Mouse (Mus musculus) stomach, postnatal 0 days (tissue): ENCODE measurements around the gene Acoxl. TPM values are rescaled to one million over a fixed set of nuclear protein-coding genes. Genes with fewer than 3 reads are reported as not detected.
A peak's percentile ranks its signal among the peaks of the same experiment; 100 is the strongest.

Experiments used
- ATAC-seq: fragments of 200-750 bp; cut with Nextera tagmentation; 2 replicates; pipeline ENCODE4 v1.8.0; 2017; ENCODE audit not compliant: low FRiP score, low TSS enrichment
- DNase-seq: peaks from one replicate; pipeline ENCODE4 v3.0.0-alpha.2; 2016; ENCODE audit warnings: low spot score
- H3K27ac ChIP-seq: fragments of 300-500 bp; sonication (generic); replicated peaks from 2 replicates; pipeline ENCODE4 v1.5.1; 2014; ENCODE audit warnings: mild to moderate bottlenecking, control low read depth
- H3K27me3 ChIP-seq: fragments of 300-500 bp; sonication (generic); 2 replicates; pipeline ENCODE4 v1.6.1; 2014; ENCODE audit warnings: low read length; ENCODE audit not compliant: control insufficient read depth, insufficient read depth
- H3K36me3 ChIP-seq: fragments of 300-500 bp; sonication (generic); 2 replicates; pipeline ENCODE4 v1.6.1; 2014; ENCODE audit warnings: low read length, mixed read lengths; ENCODE audit not compliant: control insufficient read depth, insufficient read depth
- H3K4me1 ChIP-seq: fragments of 300-500 bp; sonication (generic); replicated peaks from 2 replicates; pipeline ENCODE4 v1.6.1; 2014; ENCODE audit warnings: antibody characterized with exemption; ENCODE audit not compliant: control insufficient read depth, insufficient read depth
- H3K4me2 ChIP-seq: fragments of 300-500 bp; sonication (generic); replicated peaks from 2 replicates; pipeline ENCODE4 v1.6.1; 2014; ENCODE audit warnings: low read depth, mild to moderate bottlenecking, control low read depth, moderate library complexity
- H3K4me3 ChIP-seq: fragments of 300-500 bp; sonication (generic); 2 replicates; pipeline ENCODE4 v1.5.1; 2014; ENCODE audit warnings: low read depth, low read length, control low read depth
- H3K9ac ChIP-seq: fragments of 300-500 bp; sonication (generic); 2 replicates; pipeline ENCODE4 v1.6.1; 2014; ENCODE audit warnings: mild to moderate bottlenecking, low read length, control low read depth, mixed read lengths
- H3K9me3 ChIP-seq: fragments of 300-500 bp; sonication (generic); 2 replicates; pipeline ENCODE4 v1.6.1; 2016; ENCODE audit warnings: low read length; ENCODE audit not compliant: control insufficient read depth
- CTCF ChIP-seq: IDR thresholded peaks from 2 replicates; pipeline ENCODE4 v1.5.1; 2016; ENCODE audit warnings: antibody characterized with exemption, low read depth, mild to moderate bottlenecking, moderate library complexity
- EP300 ChIP-seq: optimal IDR thresholded peaks from 2 replicates; pipeline ENCODE3; 2016; ENCODE audit warnings: antibody characterized with exemption
- WGBS: fragments of 180-500 bp; shearing (Covaris S2); extraction: QIAGEN DNeasy Blood & Tissue Kit; methylation state at CpG from one replicate; pipeline ENCODE4 v1.1.7; 2014; 5-methylcytosine and 5-hydroxymethylcytosine counted together
- polyA plus RNA-seq: library from polyadenylated mRNA; unstranded; fragments of >200 nt; fragmentation: Nextera tagmentation; extraction: Ambion mirVana; gene quantifications from 2 replicates; pipeline ENCODE4 v1.2.1, GENCODE M21; 2015

Acoxl gene
- polyA plus RNA-seq, 1 experiment from 2014 or later, result 0.17 TPM

DNA sequence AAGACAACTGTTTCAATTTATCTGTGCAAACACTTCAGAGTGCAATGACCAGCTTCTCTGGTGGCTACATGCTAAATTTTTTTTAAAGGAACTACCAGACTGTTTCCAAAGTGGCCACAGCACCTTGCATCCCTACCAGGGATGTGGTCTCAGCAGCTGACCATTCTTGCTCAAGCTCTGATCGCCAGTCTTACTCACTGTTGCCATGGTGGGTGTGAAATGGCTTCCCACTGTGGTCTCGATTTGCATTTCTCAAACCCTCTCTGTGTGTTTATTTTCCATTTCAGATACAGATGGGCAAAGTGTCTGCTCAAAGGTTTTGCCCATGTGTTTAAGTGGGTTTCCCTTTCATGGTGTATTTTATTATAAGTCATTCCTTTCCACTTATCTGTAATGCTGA lies 230.3 kb downstream of the Acoxl start:
- WGBS, result 61% methylated on average over 2 of the region's 2 CpGs

DNA sequence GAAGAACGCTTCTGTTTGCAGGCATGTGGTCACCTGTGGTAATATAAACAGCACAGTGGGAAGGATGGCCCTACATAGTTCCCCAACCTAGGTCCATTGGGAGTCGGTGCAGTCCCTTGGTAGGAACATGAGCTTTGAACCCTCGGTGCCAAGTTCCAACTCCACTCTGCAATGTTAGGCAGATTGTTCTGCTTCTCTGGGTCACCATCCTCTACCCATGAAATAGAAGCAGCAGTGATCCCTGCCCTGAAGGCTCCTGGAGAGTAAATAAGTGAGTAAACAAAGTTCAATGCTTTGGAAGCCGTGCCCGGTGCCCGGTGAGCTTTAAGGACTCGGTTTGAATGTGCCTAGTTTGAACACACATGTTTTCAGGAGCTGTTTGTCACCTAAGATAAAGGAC lies 233.1 kb downstream of the Acoxl start:
- ATAC-seq (no peak), DNase-seq (no peak)
- no peak overlapping the region for H3K4me2 ChIP-seq
- no peak overlapping the region for H3K27ac ChIP-seq
- no peaks in the 10 kb centered on the region for H3K27me3 ChIP-seq
- no peaks in the 10 kb centered on the region for H3K9me3 ChIP-seq
- H3K36me3 ChIP-seq, result no peaks in the 10 kb centered on the region
- no peak overlapping the region for H3K9ac ChIP-seq
- TF ChIP-seq CTCF (no peak), EP300 (no peak)
- WGBS, result 67% methylated on average over 7 of the region's 7 CpGs
- H3K4me1 ChIP-seq, result no peaks in the 10 kb centered on the region
- no peak overlapping the region for H3K4me3 ChIP-seq

More for the DNA sequence above, 230.3 kb downstream of the Acoxl start:
- Histone ChIP-seq H3K27ac (no peak overlapping the region), H3K9me3 (no peaks in the 10 kb centered on the region), H3K27me3 (no peaks in the 10 kb centered on the region), H3K36me3 (no peaks in the 10 kb centered on the region), H3K4me1 (no peaks in the 10 kb centered on the region), H3K4me2 (no peak overlapping the region), H3K9ac (no peak overlapping the region), H3K4me3 (no peak overlapping the region)
- DNase-seq (no peak), ATAC-seq (no peak)
- TF ChIP-seq CTCF (no peak), EP300 (no peak)

GRCm38 (mm10) chr2:128072944-128073343 lies 234.3 kb downstream of the Acoxl start:
- WGBS, result 82% methylated on average over 5 of the region's 5 CpGs
- ATAC-seq (no peak), DNase-seq (no peak)
- H3K4me3 ChIP-seq, result no peak overlapping the region
- H3K9me3 ChIP-seq, result no peaks in the 10 kb centered on the region
- no peak overlapping the region for H3K27ac ChIP-seq
- no peak overlapping the region for H3K9ac ChIP-seq
- H3K27me3 ChIP-seq, result no peaks in the 10 kb centered on the region
- no peak overlapping the region for H3K4me2 ChIP-seq
- TF ChIP-seq EP300 (no peak), CTCF (no peak)
- H3K36me3 ChIP-seq, result no peaks in the 10 kb centered on the region
- no peaks in the 10 kb centered on the region for H3K4me1 ChIP-seq

- 87% methylated on average over 2 of the region's 2 CpGs for WGBS
- TF ChIP-seq CTCF (no peak), EP300 (no peak)
- Histone ChIP-seq H3K9ac (no peak overlapping the region), H3K4me3 (no peak overlapping the region), H3K36me3 (no peaks in the 10 kb centered on the region), H3K27me3 (no peaks in the 10 kb centered on the region), H3K4me1 (no peaks in the 10 kb centered on the region), H3K4me2 (no peak overlapping the region), H3K9me3 (no peaks in the 10 kb centered on the region), H3K27ac (no peak overlapping the region)
- DNase-seq (no peak), ATAC-seq (no peak)
Observed at GRCm38 (mm10) chr2:128073603-128074002, 234.9 kb downstream of the Acoxl start.

DNA sequence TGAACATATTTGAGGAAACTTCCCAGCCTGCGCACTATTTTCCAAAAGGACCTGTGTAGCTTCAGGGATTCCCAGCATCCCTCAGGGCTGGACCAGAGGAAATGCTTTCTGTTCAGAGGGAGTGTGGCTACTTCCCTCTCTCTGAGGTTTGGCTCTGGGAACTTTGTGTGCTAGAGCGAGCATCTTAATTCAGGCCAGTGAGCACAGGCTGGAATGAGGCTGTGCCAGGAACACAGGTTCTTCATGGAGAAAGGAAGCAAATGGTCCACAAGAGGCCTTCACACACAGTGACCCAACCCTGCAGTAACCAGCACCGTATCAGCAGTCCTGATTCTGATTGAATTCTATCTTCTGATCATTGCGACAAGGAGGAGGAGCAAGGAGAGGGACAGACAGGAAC lies 238.3 kb downstream of the Acoxl start:
- H3K4me2 ChIP-seq, result no peak overlapping the region
- H3K4me1 ChIP-seq, result no peaks in the 10 kb centered on the region
- H3K9ac ChIP-seq, result no peak overlapping the region
- no peak overlapping the region for H3K4me3 ChIP-seq
- no peaks in the 10 kb centered on the region for H3K36me3 ChIP-seq
- ATAC-seq, result no peak
- H3K27me3 ChIP-seq, result no peaks in the 10 kb centered on the region
- WGBS, result 79% methylated on average over 4 of the region's 4 CpGs
- no peak overlapping the region for H3K27ac ChIP-seq
- H3K9me3 ChIP-seq, result no peaks in the 10 kb centered on the region
- no peak for DNase-seq
- no peak for TF ChIP-seq CTCF
- no peak for TF ChIP-seq EP300

GRCm38 (mm10) chr2:128078859-128079258 lies 240.2 kb downstream of the Acoxl start:
- peak; percentile 54 for DNase-seq
- TF ChIP-seq CTCF (peak; percentile 75), EP300 (no peak)
- ATAC-seq, result no peak
- Histone ChIP-seq H3K4me1 (no peaks in the 10 kb centered on the region), H3K4me2 (no peak overlapping the region), H3K9ac (no peak overlapping the region), H3K27ac (no peak overlapping the region), H3K4me3 (no peak overlapping the region), H3K36me3 (no peaks in the 10 kb centered on the region), H3K27me3 (no peaks in the 10 kb centered on the region), H3K9me3 (no peaks in the 10 kb centered on the region)
- 36% methylated on average over 5 of the region's 5 CpGs for WGBS
